Mouse (Mus musculus) liver, postnatal 0 days (tissue): ENCODE results near the gene Cldn17.

ENCODE experiments used
- CTCF ChIP-seq: sonication (generic); IDR thresholded peaks from 2 replicates; pipeline ENCODE4 v1.5.1; 2016; ENCODE audit warnings: antibody characterized with exemption, low read depth
- EP300 ChIP-seq: IDR thresholded peaks from 2 replicates; pipeline ENCODE4 v1.6.1; 2016; ENCODE audit warnings: antibody characterized with exemption, low read depth, mild to moderate bottlenecking

DNA sequence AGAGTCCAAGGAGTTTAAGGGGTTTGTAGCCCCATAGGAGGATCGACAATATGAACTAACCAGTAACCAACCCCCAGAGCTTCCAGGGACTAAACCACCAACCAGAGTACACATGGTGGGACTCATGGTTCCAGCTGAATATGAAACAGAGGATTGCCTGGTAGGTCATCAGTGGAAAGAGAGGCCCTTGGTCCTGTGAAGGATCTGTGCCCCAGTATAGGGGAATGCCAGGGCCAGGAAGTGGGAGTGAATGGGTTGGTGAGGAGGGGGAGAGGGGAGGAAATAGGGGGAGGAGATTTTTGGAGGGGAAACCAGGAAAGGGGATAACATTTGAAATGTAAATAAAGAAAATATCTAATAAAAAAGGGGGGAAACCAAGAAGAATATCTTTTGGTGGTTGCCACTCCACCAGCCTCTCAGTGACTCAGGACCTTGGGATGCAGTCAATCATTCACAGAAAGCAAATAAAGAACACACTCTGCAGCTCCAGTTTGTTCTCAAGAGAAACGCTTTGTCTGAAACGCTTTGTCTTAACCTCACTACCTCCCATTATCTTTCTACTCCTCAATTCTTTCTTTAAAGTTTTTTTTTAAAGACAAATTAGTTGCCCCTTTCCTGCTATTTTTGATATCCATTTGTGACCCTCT, 33.2 kb upstream of the Cldn17 start:
- TF ChIP-seq EP300 (no peak), CTCF (no peak)
